Mouse (Mus musculus) neural tube, embryonic 11.5 days (tissue): ENCODE results near the gene Adarb1. TPM values are rescaled to one million over a fixed set of nuclear protein-coding genes. Genes with fewer than 3 reads are reported as not detected.

Experiments
- ATAC-seq: fragments of 200-750 bp; cut with Nextera tagmentation; 2 replicates; pipeline ENCODE4 v1.8.0; 2017; ENCODE audit warnings: moderate number of reproducible peaks, mild to moderate bottlenecking, moderate TSS enrichment, moderate library complexity; ENCODE audit not compliant: insufficient read depth, low FRiP score, low TSS enrichment
- DNase-seq: peaks from one replicate; pipeline ENCODE4 v3.0.0-alpha.2; 2015; ENCODE audit warnings: low spot score
- H3K27ac ChIP-seq: fragments of 300-500 bp; sonication (generic); 2 replicates; pipeline ENCODE4 v1.5.1; 2014; ENCODE audit warnings: low read depth, mild to moderate bottlenecking, low read length
- H3K27me3 ChIP-seq: fragments of 300-500 bp; sonication (generic); 2 replicates; pipeline ENCODE4 v1.6.1; 2014; ENCODE audit warnings: mild to moderate bottlenecking, low read length, mixed read lengths; ENCODE audit not compliant: control insufficient read depth, insufficient read depth
- H3K36me3 ChIP-seq: fragments of 300-500 bp; sonication (generic); 2 replicates; pipeline ENCODE4 v1.6.1; 2014; ENCODE audit warnings: mild to moderate bottlenecking, low read length, moderate library complexity, mixed read lengths; ENCODE audit not compliant: control insufficient read depth, insufficient read depth
- H3K4me1 ChIP-seq: fragments of 300-500 bp; sonication (generic); 2 replicates; pipeline ENCODE4 v1.6.1; 2014; ENCODE audit warnings: low read length, mixed read lengths; ENCODE audit not compliant: control insufficient read depth, insufficient read depth
- H3K4me2 ChIP-seq: fragments of 300-500 bp; sonication (generic); 2 replicates; pipeline ENCODE4 v1.6.1; 2014; ENCODE audit warnings: low read depth, mild to moderate bottlenecking, moderate library complexity
- H3K4me3 ChIP-seq: fragments of 300-500 bp; sonication (generic); 2 replicates; pipeline ENCODE4 v1.5.1; 2014; ENCODE audit warnings: low read depth, low read length
- H3K9ac ChIP-seq: fragments of 300-500 bp; sonication (generic); 2 replicates; pipeline ENCODE4 v1.6.1; 2014; ENCODE audit warnings: mild to moderate bottlenecking, low read length
- H3K9me3 ChIP-seq: fragments of 300-500 bp; sonication (generic); 2 replicates; pipeline ENCODE4 v1.6.1; 2016; ENCODE audit warnings: low read length; ENCODE audit not compliant: control insufficient read depth
- WGBS: fragments of 180-500 bp; shearing (Covaris S2); extraction: QIAGEN DNeasy Blood & Tissue Kit; methylation state at CpG from one replicate; pipeline ENCODE4 v1.1.7; 2014; 5-methylcytosine and 5-hydroxymethylcytosine counted together
- polyA plus RNA-seq: library from polyadenylated mRNA; unstranded; fragments of >200 nt; fragmentation: Nextera tagmentation; extraction: Ambion mirVana; gene quantifications from 2 replicates; pipeline ENCODE4 v1.2.1, GENCODE M21; 2014

The Adarb1 gene
- polyA plus RNA-seq, 1 experiment from 2014 or later, result 5.1 TPM

- peak; percentile 54 for DNase-seq
- Histone ChIP-seq H3K9ac (peak overlapping the region; percentile 48), H3K27me3 (no peaks in the 10 kb centered on the region), H3K27ac (no peak overlapping the region), H3K36me3 (no peaks in the 10 kb centered on the region), H3K4me3 (peak overlapping the region; percentile 29), H3K9me3 (no peaks in the 10 kb centered on the region), H3K4me2 (peak overlapping the region; percentile 53), H3K4me1 (no peaks in the 10 kb centered on the region)
- 17% methylated on average over 18 of the region's 18 CpGs for WGBS
- ATAC-seq, result no peak
Observed at GRCm38 (mm10) chr10:77339871-77340341, 78.2 kb downstream of the Adarb1 start.

DNA sequence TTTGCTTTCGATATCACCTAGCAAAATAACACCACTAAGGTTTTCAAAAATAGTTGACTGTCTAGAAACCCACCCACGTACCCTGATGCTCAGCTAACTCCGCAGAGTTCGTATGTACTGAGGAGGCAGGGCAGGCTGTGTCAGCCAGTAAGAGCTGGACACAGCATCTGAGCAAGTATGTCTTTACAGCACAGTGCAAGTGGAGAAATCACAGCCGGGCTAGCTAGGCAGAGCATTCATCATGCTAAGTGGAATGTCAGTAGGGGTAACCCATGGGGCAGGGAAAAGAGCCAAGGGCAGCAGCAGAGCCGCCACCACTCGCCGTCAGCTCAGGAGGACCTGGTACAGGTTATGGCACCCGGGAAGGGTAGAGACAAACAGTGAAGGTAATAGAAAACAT is 84.6 kb downstream of the Adarb1 start:
- Histone ChIP-seq H3K9ac (no peak overlapping the region), H3K36me3 (no peaks in the 10 kb centered on the region), H3K4me2 (no peak overlapping the region), H3K27me3 (no peaks in the 10 kb centered on the region), H3K4me1 (no peaks in the 10 kb centered on the region), H3K27ac (no peak overlapping the region), H3K9me3 (no peaks in the 10 kb centered on the region), H3K4me3 (no peak overlapping the region)
- WGBS, result 74% methylated on average over 9 of the region's 9 CpGs
- DNase-seq (no peak), ATAC-seq (no peak)

DNA sequence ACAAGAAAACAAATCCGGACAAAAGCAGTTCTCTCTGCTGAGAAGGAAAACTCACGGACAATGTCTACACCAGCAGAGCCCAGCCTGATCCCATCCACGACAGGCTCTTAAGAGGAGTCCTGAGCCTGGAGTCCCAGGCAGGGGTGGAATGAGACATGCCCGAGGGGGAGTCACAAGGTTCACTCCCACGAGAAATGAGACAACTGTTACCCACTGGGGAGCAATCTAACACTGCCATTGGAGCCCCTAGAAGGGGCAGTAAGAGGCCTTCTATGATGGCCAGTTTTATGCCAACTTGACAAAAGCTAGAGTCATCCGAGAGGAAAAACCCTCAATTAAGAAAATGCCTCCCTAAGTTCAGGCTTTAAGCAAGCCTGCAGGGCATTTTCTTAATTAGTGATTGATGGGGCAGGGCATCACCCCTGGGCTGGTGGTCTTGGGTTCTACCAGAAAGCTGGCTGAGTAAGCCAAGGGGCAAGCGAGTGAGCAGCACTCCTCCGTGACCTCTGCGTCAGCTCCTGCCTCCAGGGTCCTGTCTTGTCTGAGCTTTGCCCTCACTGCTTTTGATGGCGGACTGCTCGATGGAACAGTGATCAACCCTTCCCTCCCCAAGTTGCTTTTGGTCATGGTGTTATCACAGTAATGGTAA is 88.5 kb downstream of the Adarb1 start:
- H3K9ac ChIP-seq, result no peak overlapping the region
- ATAC-seq (no peak), DNase-seq (no peak)
- WGBS, result 71% methylated on average over 11 of the region's 11 CpGs
- H3K4me3 ChIP-seq, result no peak overlapping the region
- no peak overlapping the region for H3K4me2 ChIP-seq
- no peak overlapping the region for H3K27ac ChIP-seq
- no peaks in the 10 kb centered on the region for H3K27me3 ChIP-seq
- H3K36me3 ChIP-seq, result no peaks in the 10 kb centered on the region
- no peaks in the 10 kb centered on the region for H3K9me3 ChIP-seq
- no peaks in the 10 kb centered on the region for H3K4me1 ChIP-seq

GRCm38 (mm10) chr10:77324716-77325115 is 93.4 kb downstream of the Adarb1 start:
- DNase-seq (no peak), ATAC-seq (no peak)
- Histone ChIP-seq H3K9me3 (no peaks in the 10 kb centered on the region), H3K27me3 (no peaks in the 10 kb centered on the region), H3K27ac (no peak overlapping the region), H3K4me3 (no peak overlapping the region), H3K9ac (no peak overlapping the region), H3K36me3 (no peaks in the 10 kb centered on the region; the same call in 1 of the 2 replicates), H3K4me1 (no peaks in the 10 kb centered on the region), H3K4me2 (no peak overlapping the region)
- WGBS, result 73% methylated on average over 6 of the region's 6 CpGs

DNA sequence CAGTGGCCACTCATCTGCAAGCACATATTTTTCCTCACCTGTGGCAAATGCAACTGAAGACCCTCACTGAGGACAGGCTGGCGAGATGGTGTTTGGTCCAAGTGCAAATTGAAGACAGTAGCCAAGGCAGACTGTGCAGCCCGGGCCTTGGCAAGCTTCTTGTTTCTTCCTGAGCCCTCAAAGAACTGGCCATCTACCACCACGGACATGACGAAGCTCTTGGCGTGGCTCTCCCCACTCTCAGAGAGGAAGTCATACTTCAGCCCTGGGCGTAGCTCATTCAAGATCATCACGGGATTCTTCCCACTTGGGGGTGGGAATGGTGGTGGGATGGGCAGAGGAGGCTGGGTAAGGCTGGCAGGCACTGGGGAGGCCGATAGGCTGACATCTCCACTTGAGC is 96.5 kb downstream of the Adarb1 start:
- no peak for DNase-seq
- Histone ChIP-seq H3K27ac (no peak overlapping the region), H3K4me1 (no peaks in the 10 kb centered on the region), H3K9ac (no peak overlapping the region), H3K36me3 (no peaks in the 10 kb centered on the region; the same call in 1 of the 2 replicates), H3K4me2 (no peak overlapping the region), H3K27me3 (no peaks in the 10 kb centered on the region), H3K9me3 (no peaks in the 10 kb centered on the region), H3K4me3 (no peak overlapping the region)
- ATAC-seq, result no peak
- WGBS, result 89% methylated on average over 8 of the region's 8 CpGs

GRCm38 (mm10) chr10:77321001-77321400 is 97.1 kb downstream of the Adarb1 start:
- H3K4me3 ChIP-seq, result no peak overlapping the region
- WGBS, result 83% methylated on average over 1 of the region's 1 CpGs
- no peak overlapping the region for H3K27ac ChIP-seq
- no peak for DNase-seq
- no peaks in the 10 kb centered on the region; the same call in 1 of the 2 replicates for H3K36me3 ChIP-seq
- no peaks in the 10 kb centered on the region for H3K9me3 ChIP-seq
- no peaks in the 10 kb centered on the region for H3K27me3 ChIP-seq
- no peak overlapping the region for H3K9ac ChIP-seq
- no peak overlapping the region for H3K4me2 ChIP-seq
- no peaks in the 10 kb centered on the region for H3K4me1 ChIP-seq
- no peak for ATAC-seq

DNA sequence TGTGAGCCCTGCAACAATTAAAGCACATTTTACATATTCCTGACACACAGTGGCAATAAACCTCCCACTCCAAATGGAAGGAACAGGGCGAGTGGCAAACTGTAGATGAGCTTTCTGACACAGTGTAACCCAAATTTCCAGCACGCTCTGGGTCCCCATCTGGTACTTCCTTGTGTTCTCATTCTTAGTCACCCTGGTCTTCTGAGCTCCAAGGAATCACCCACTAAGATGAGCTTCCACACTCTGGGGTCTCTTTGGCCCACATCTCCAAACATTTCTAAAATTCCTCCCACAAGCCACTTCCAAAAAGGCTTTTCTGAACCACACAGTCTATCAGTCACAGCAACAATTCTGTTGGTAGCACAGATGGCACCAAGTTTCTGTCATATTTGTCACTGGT is 102.4 kb downstream of the Adarb1 start:
- no peak overlapping the region for H3K4me2 ChIP-seq
- H3K4me3 ChIP-seq, result no peak overlapping the region
- H3K36me3 ChIP-seq, result no peaks in the 10 kb centered on the region
- H3K9ac ChIP-seq, result no peak overlapping the region
- no peak for DNase-seq
- H3K27ac ChIP-seq, result no peak overlapping the region
- no peaks in the 10 kb centered on the region for H3K9me3 ChIP-seq
- ATAC-seq, result no peak
- H3K27me3 ChIP-seq, result no peaks in the 10 kb centered on the region
- H3K4me1 ChIP-seq, result no peaks in the 10 kb centered on the region
- WGBS, result 84% methylated on average over 2 of the region's 2 CpGs

DNA sequence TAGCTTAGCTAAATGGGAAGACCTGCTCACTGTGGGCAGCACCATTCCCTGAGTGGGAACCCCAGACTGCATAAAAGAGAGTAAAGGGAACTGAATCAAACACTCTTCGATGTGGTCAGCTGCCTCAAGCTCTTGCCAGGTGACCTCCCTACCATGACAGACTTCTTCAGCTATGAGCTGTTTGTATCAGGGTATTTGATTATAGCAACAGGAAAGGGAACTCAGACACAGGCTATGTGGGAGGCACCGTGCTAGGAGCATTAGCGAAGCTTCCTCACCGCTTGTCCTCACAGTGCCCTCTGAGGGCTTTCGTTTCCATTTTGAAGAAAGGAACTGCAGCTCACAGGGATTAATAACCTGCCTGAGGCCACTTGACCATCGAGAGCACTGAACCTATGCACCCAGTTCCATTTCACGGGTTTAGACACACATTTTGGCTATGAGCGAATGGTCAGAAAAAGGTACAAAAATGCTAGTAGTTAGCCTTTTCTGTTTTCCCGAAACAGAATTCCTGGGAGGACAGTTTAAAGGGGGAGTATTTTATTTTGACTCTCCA is 103.3 kb downstream of the Adarb1 start:
- DNase-seq (no peak), ATAC-seq (no peak)
- Histone ChIP-seq H3K27me3 (no peaks in the 10 kb centered on the region), H3K4me2 (no peak overlapping the region), H3K36me3 (no peaks in the 10 kb centered on the region), H3K4me1 (no peaks in the 10 kb centered on the region), H3K9ac (no peak overlapping the region), H3K9me3 (no peaks in the 10 kb centered on the region), H3K4me3 (no peak overlapping the region), H3K27ac (no peak overlapping the region)
- WGBS, result 89% methylated on average over 9 of the region's 9 CpGs

GRCm38 (mm10) chr10:77308978-77309377 is 109.1 kb downstream of the Adarb1 start:
- Histone ChIP-seq H3K4me1 (no peaks in the 10 kb centered on the region), H3K4me3 (no peak overlapping the region), H3K9ac (no peak overlapping the region), H3K27me3 (no peaks in the 10 kb centered on the region), H3K4me2 (no peak overlapping the region), H3K27ac (no peak overlapping the region), H3K9me3 (no peaks in the 10 kb centered on the region), H3K36me3 (no peaks in the 10 kb centered on the region)
- no peak for DNase-seq
- whole genome bisulfite sequencing, result 81% methylated on average over 10 of the region's 10 CpGs
- no peak for ATAC-seq
